Mouse (Mus musculus) hindbrain, embryonic 11.5 days (tissue): ENCODE data around the gene Ano8. TPM values are rescaled to one million over a fixed set of nuclear protein-coding genes. Genes with fewer than 3 reads are reported as not detected.
"Not testable (repeated sequence)": the region's sequence is repeated elsewhere in the genome, so short reads cannot be mapped to it uniquely, and the experiment has no call there.

ENCODE experiments used
- ATAC-seq: fragments of 200-750 bp; cut with Nextera tagmentation; 2 replicates; pipeline ENCODE4 v1.8.0; 2017; ENCODE audit warnings: mild to moderate bottlenecking, moderate TSS enrichment, moderate library complexity; ENCODE audit not compliant: low FRiP score
- DNase-seq: peaks from one replicate; pipeline ENCODE4 v3.0.0-alpha.2; 2015; ENCODE audit warnings: low spot score
- H3K27ac ChIP-seq: fragments of 300-500 bp; sonication (generic); 2 replicates; pipeline ENCODE4 v1.5.1; 2014; ENCODE audit warnings: mild to moderate bottlenecking, low read depth, low read length
- H3K27me3 ChIP-seq: fragments of 300-500 bp; sonication (generic); 2 replicates; pipeline ENCODE4 v1.6.1; 2014; ENCODE audit warnings: mild to moderate bottlenecking, low read length, moderate library complexity, mixed read lengths; ENCODE audit not compliant: control insufficient read depth, insufficient read depth
- H3K36me3 ChIP-seq: fragments of 300-500 bp; sonication (generic); 2 replicates; pipeline ENCODE4 v1.6.1; 2014; ENCODE audit warnings: mild to moderate bottlenecking, low read length, moderate library complexity, mixed read lengths; ENCODE audit not compliant: control insufficient read depth, insufficient read depth
- H3K4me1 ChIP-seq: fragments of 300-500 bp; sonication (generic); replicated peaks from 2 replicates; pipeline ENCODE4 v1.6.1; 2014; ENCODE audit warnings: low read length, mixed read lengths; ENCODE audit not compliant: control insufficient read depth, insufficient read depth
- H3K4me2 ChIP-seq: fragments of 300-500 bp; sonication (generic); replicated peaks from 2 replicates; pipeline ENCODE4 v1.6.1; 2014; ENCODE audit warnings: mild to moderate bottlenecking, low read depth, low read length
- H3K4me3 ChIP-seq: fragments of 300-500 bp; sonication (generic); 2 replicates; pipeline ENCODE4 v1.5.1; 2014; ENCODE audit warnings: low read depth, low read length
- H3K9ac ChIP-seq: fragments of 300-500 bp; sonication (generic); 2 replicates; pipeline ENCODE4 v1.6.1; 2014; ENCODE audit warnings: low read depth, low read length
- H3K9me3 ChIP-seq: fragments of 300-500 bp; sonication (generic); 2 replicates; pipeline ENCODE4 v1.6.1; 2016; ENCODE audit warnings: low read length; ENCODE audit not compliant: control insufficient read depth
- WGBS: fragments of 180-500 bp; shearing (Covaris S2); extraction: QIAGEN DNeasy Blood & Tissue Kit; methylation state at CpG from one replicate; pipeline ENCODE4 v1.1.7; 2014; 5-methylcytosine and 5-hydroxymethylcytosine counted together
- polyA plus RNA-seq: library from polyadenylated mRNA; unstranded; fragments of >200 nt; fragmentation: Nextera tagmentation; extraction: Ambion mirVana; gene quantifications from 2 replicates; pipeline ENCODE4 v1.2.1, GENCODE M21; 2014

Ano8 gene
- polyA plus RNA-seq, 1 experiment from 2014 or later: 5.8 TPM

- 6% methylated on average over 17 of the region's 17 CpGs for WGBS
- H3K4me2 ChIP-seq: no peak overlapping the region
These were observed 35.9 kb upstream of the Ano8 start for GRCm38 (mm10) chr8:71521634-71522033.

GRCm38 (mm10) chr8:71519037-71519825 is 33.5 kb upstream of the Ano8 start:
- H3K4me2 ChIP-seq, H3K4me3 ChIP-seq, H3K9ac ChIP-seq, ATAC-seq, H3K9me3 ChIP-seq, H3K4me1 ChIP-seq, H3K27ac ChIP-seq, H3K27me3 ChIP-seq, H3K36me3 ChIP-seq: not testable (repeated sequence)
- peak; percentile 85 for DNase-seq
- 36% methylated on average over 8 of the region's 10 CpGs for WGBS

More at GRCm38 (mm10) chr8:71521634-71522033, 35.9 kb upstream of the Ano8 start:
- ATAC-seq (peak; percentile 69), DNase-seq (peak; percentile 97)
- Histone ChIP-seq H3K27ac (no peak overlapping the region), H3K4me1 (peaks cover 7% of the 10 kb centered on the region; the same call in 1 of the 2 replicates), H3K27me3 (peaks cover 22% of the 10 kb centered on the region), H3K9me3 (no peaks in the 10 kb centered on the region), H3K4me3 (no peak overlapping the region), H3K9ac (no peak overlapping the region), H3K36me3 (no peaks in the 10 kb centered on the region)

GRCm38 (mm10) chr8:71516786-71517185 is 31.0 kb upstream of the Ano8 start:
- Histone ChIP-seq H3K4me2 (no peak overlapping the region), H3K27ac (no peak overlapping the region), H3K9me3 (no peaks in the 10 kb centered on the region), H3K36me3 (no peaks in the 10 kb centered on the region), H3K9ac (no peak overlapping the region), H3K4me3 (no peak overlapping the region), H3K4me1 (peaks cover 5% of the 10 kb centered on the region; the same call in 1 of the 2 replicates), H3K27me3 (no peaks in the 10 kb centered on the region)
- WGBS: 10% methylated on average over 6 of the region's 6 CpGs
- ATAC-seq (peak; percentile 25; the same call in 1 of the 2 replicates), DNase-seq (peak; percentile 51)

- H3K4me3 ChIP-seq: no peak overlapping the region
- no peaks in the 10 kb centered on the region for H3K9me3 ChIP-seq
- H3K36me3 ChIP-seq: no peaks in the 10 kb centered on the region
- no peak overlapping the region for H3K9ac ChIP-seq
- H3K4me1 ChIP-seq: peaks cover 5% of the 10 kb centered on the region; the same call in 1 of the 2 replicates
- H3K27me3 ChIP-seq: peaks cover 2% of the 10 kb centered on the region; the same call in 1 of the 2 replicates
- no peak for DNase-seq
- H3K27ac ChIP-seq: no peak overlapping the region
- H3K4me2 ChIP-seq: no peak overlapping the region
- WGBS: 68% methylated on average over 5 of the region's 5 CpGs
- ATAC-seq: no peak
These were observed 29.3 kb upstream of the Ano8 start for GRCm38 (mm10) chr8:71515043-71515442.

- Histone ChIP-seq H3K36me3 (no peaks in the 10 kb centered on the region), H3K4me3 (no peak overlapping the region), H3K9ac (no peak overlapping the region), H3K27me3 (peaks cover 16% of the 10 kb centered on the region), H3K4me2 (no peak overlapping the region), H3K9me3 (no peaks in the 10 kb centered on the region), H3K27ac (no peak overlapping the region), H3K4me1 (peaks cover 5% of the 10 kb centered on the region; the same call in 1 of the 2 replicates)
- ATAC-seq (no peak), DNase-seq (no peak)
- 72% methylated on average over 15 of the region's 15 CpGs for WGBS
These were observed 27.4 kb upstream of the Ano8 start for GRCm38 (mm10) chr8:71513018-71513754.

GRCm38 (mm10) chr8:71511644-71512043 is 25.9 kb upstream of the Ano8 start, which contains the start of gene Plvap:
Plvap (minus strand) TSS chr8:71511752.
- Histone ChIP-seq H3K4me2 (no peak within 1 kb of the TSS), H3K36me3 (no peaks in the 10 kb centered on the region), H3K9me3 (no peaks in the 10 kb centered on the region), H3K4me1 (peaks cover 4% of the 10 kb centered on the region; the same call in 1 of the 2 replicates), H3K27me3 (peaks cover 32% of the 10 kb centered on the region), H3K4me3 (no peak within 1 kb of the TSS), H3K27ac (no peak within 1 kb of the TSS), H3K9ac (no peak within 1 kb of the TSS)
- WGBS: 50% methylated on average over 14 of the region's 14 CpGs
- DNase-seq: no peak
- ATAC-seq: no peak

GRCm38 (mm10) chr8:71509316-71509715 is 23.6 kb upstream of the Ano8 start:
- Histone ChIP-seq H3K27ac (no peak overlapping the region), H3K27me3 (peaks cover 43% of the 10 kb centered on the region), H3K9ac (no peak overlapping the region), H3K4me2 (no peak overlapping the region), H3K9me3 (no peaks in the 10 kb centered on the region), H3K4me3 (no peak overlapping the region), H3K36me3 (no peaks in the 10 kb centered on the region), H3K4me1 (peaks cover 4% of the 10 kb centered on the region; the same call in 1 of the 2 replicates)
- ATAC-seq (no peak), DNase-seq (no peak)
- 84% methylated on average over 2 of the region's 2 CpGs for WGBS

- Histone ChIP-seq H3K9me3 (no peaks in the 10 kb centered on the region), H3K36me3 (no peaks in the 10 kb centered on the region), H3K9ac (no peak overlapping the region), H3K27me3 (peaks cover 43% of the 10 kb centered on the region), H3K27ac (no peak overlapping the region), H3K4me2 (peak overlapping the region; percentile 58), H3K4me1 (peaks cover 4% of the 10 kb centered on the region; the same call in 1 of the 2 replicates), H3K4me3 (peak overlapping the region; percentile 37)
- ATAC-seq: peak; percentile 77
- under 1% methylated on average over 53 of the region's 61 CpGs for WGBS
- DNase-seq: peak; percentile 90
These were observed 21.9 kb upstream of the Ano8 start for GRCm38 (mm10) chr8:71507589-71508104.
